Mouse (Mus musculus): ENCODE results near the gene Dqx1.

Gene Dqx1

DNA sequence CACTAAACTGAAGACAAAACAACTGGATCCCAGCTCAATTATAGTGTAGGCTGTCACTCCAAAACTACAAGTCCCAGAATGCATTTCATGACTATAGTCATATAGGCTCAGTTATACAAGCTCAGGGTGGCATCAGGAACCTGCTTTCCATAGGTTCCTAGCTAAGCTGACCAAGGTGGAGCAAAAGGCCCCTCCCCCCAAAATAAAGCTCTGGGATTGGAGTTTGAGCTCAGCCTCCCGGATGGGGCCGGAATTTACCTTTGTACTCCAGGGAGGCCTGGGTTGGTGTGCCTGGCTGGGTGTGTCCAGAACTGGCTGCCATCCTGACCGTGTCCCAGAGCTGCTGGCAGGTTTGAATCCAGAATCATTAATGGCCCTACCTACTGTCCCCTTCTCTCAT lies at the start of gene Dqx1:
Gene Dqx1, plus strand, starts transcription at position 55 of the 400 bp plus-strand sequence.
- in situ Hi-C loops (cut with MboI, MseI): loop anchor here in 1 of 2 experiments (10.0 kb wide), 1 partner anchor 53 kb away; no protein-coding TSS in a partner anchor

DNA sequence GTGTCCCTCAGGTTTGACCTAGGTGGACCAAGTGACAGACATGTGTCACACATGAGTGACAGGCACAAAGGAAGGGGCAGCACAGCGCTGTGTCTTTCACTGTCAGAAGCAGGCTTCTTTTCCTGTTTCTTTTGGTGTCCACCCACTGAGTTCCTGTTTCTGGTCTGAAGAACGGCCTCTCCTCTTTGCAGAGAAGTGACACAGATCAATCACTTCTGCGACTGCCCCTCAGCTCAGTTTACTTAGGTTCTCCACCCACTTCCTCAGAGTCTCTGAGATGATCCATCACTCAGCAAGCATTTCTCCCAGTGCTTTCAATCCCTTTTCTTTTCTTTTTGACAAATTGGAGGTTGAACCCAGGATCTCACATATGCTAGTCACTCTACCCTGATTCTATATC lies 49.0 kb upstream of the Dqx1 start:
- in situ Hi-C loops (cut with MboI, MseI): loop anchor here in 1 of 2 experiments (5.0 to 10.0 kb wide), 2 partner anchors 46 to 154 kb away; partner anchors contain the start of genes Aup1, Dqx1 and Htra2

DNA sequence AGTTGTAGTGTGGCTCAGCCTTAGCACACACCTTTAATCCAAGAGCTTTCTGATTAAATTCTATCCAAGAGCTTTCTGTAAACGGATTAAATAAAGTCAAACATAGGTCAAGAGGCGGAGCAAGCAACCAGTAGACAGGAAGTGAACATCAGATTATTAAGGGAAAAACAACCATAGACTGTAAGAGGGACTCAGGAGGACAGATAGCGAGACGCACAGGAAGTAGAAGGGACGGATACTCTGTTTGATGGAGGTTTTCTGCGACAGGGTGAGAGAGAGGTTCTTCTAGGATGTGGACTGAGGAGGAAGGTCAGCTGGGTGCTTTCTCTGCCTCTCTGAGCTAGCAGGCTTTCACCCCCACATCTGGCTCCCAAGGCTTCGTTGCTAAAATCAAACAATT lies 47.6 kb upstream of the Dqx1 start:
- in situ Hi-C loops (cut with MboI, MseI): no loop called here

DNA sequence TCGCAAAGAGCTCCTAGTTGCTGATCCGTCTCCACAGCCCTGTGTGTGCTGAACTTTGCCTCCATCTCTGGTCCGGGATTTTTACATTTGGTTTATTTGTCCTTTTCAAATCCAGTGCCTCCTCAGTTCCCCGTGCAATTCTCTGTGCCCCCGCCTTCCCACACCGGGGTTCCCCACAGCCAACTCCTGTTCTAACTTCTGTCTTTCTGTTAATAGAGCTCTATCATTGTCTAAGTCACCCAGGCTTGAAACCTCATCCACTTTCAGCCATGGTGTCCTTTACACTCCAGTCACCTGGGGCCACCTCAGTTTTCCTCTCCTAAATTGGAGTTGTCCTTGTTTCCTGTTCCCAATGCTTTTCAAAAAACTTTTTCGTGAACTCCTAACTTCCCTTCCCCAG lies 46.4 kb upstream of the Dqx1 start:
- in situ Hi-C loops (cut with MboI, MseI): no loop called here

DNA sequence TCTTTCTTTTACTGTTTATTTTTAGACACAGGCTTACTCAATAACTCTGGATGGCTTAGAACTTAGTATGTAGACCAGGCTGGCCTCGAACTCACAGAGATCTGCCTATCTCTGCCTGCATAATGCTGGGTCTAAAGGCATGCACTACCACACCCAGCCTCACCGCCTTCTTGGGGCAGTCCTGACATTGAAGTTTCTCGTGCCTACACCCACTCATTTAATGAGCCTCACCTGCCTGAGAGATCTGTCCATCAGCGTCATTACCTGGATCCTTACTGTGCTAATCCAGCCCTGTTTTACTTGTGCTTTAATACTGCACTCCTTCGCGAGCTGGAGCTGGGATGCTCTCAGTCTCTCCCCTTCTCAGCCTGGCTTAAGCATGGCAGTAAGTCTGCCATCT lies 45.9 kb upstream of the Dqx1 start:
- in situ Hi-C loops (cut with MboI, MseI): no loop called here

DNA sequence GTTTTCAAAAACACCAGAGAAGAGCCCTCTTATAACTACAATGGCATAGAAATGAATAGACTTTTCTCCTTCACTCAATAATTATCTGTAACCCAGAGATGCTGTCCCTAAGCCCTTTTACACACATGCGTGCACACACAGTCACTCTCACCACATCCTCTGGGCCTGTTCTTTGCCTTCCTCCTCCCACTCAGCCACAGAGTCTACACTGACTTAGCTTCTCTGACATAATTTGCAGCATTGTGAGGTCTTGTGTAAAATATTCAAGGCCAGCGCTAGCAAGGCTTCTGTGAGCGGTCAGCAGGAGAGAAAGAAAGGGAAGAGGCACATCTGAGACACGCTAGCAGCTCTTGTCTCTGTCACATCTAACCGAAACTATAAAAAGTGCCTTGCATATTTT lies 44.2 kb upstream of the Dqx1 start:
- in situ Hi-C loops (cut with MboI, MseI): no loop called here

DNA sequence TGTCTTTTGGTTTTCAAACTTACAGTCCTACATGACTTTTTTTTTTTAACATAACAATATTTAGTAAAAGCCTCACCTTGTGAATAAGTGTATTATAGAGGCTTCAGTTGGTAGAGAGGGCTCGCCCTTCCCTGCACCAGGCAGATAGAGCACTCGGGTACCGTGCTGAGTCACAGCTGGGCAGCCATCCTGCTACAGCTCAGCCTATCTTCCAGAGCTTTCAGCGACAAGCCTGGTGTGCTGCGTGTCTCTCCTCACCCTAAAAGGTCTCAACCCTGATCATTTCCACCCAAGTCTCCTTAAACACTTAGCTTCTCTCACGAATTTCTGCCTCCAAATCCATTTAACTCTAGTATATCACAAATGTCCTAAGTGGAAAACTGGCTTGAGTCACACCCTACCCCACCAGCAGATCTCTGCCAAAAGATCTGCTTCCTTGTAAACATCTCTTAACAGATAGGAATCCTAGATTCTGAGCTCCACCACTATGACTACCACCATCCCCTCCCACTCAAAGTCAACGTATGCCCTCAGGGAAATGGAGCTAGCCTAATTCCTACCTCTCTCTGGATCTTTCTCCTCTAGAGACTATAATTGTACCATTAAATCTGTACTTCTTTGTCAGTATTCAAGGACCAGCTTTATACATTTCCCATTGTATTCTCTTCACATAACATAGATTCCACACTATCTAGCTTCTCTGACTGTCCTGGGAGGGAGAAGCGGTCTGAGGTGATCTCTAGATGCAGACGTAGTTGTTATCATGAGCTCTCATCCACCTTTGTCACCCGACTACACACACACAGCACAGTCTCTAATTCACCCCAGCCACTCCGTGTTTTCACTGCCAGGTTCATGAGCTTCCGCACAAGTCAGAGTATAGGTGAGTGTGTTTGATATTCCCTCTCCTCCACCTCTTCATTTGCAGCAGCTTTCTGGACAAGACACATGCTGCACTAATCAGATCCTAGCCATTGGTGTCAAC lies 42.9 kb upstream of the Dqx1 start:
- in situ Hi-C loops (cut with MboI, MseI): no loop called here

DNA sequence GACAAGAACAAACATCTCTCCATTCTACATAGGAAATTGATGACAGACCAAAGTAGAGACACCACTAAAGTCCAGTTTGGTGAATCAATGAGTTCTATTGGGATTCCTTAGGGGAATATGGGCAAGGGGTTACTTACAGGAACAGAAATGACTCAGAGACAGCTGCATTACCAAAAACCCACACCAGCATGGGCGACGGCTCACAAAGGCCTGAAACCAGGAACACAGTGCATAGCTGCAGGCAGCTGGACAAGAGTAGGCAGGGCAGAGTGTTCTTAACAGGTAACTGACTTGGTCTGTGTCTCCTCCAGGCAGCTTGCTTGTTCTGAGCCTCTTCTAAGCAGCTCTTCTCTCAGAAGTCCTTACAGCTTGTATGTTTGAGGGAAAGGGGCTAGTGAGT lies 41.9 kb upstream of the Dqx1 start:
- in situ Hi-C loops (cut with MboI, MseI): no loop called here

DNA sequence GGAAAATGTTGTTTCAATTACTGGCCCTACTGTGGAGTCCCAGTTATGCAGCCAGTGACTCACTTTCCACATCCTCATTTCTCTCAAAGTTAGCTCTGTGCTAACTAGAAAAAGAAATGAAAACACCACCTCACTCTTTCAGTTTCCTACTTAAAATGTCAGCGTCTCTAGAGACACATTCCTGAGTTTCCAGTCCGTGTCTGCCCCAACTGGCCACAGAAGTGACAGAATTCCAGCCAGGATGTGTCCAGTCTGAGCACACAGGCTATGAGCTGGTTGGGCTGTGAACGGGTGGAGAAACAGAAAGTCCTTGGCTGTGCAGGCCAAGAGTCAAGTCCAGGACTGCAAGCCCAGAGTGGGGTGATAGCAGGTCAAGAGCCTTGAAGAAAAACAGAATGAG lies 40.5 kb upstream of the Dqx1 start:
- in situ Hi-C loops (cut with MboI, MseI): no loop called here

DNA sequence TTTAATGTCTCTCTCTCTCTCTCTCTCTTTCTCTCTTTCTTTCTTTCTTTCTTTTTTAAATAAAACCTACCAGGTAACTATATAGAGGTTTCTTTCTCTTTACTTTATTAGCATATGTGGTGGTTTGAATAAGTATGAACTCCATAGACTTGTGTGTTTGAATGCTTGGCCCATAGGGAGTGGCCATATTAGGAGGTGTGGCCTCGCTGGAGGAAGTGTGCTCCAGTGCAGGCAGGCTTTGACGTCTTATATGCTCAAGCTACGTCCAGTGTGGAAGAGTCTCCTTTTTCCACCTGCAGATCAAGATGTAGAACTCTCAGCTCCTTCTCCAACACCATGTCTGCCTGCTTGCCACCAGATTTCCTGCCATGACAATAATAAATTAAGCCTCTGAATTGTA lies 38.6 kb upstream of the Dqx1 start:
- in situ Hi-C loops (cut with MboI, MseI): no loop called here

DNA sequence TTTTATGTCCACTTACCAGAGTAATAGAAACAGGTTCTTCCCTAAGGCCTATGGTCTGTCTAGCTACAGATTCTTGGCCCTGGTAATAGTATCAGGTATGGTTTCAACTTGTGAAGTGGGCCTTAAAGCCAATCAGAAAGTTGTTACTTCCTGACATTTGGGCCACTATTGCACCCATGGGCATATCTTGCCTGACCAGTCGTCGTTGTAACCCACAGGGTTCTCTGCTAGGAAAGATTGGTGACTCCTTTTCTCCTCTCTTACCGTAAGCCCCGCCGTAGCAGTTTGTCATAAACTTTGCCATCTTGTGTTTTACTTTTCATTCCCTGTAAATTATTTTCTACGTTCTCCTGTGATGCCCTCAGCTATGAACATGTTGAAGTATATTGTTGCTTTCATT lies 37.5 kb upstream of the Dqx1 start:
- in situ Hi-C loops (cut with MboI, MseI): no loop called here

DNA sequence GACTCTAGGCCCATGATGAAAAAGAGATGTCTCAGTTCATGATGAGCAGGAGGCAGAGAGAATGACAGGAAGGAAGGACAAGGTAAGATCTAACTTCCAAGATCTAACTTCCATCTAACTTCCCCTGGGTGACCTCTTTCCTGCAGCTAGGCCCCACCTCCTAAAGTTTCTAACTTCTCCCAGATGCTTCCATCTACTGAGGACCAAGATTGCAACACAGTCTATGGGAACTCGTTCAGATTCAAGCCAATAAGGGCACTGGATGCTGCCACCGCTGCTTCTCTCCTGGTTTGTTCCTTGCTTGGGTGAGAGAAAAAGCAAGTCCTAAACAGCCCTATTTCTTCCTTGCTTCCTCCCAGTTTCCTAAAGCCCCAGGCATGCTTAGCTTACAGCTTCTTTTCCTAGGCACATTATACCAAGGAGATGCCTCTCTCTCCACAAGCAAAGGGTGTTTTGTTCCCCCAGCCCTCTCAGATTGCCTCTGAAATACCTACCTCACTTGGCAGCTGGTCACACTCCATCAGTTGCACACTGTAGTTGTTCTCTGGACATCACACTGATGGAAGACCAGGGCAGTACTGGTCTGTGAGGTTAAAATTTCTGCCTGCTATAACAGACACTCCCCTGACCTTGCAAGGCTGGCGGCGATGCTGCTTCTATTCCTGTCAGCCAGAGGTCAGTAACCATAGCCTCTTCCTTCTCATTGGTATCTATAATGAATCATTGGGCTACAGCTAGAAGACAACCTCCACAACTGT lies 36.6 kb upstream of the Dqx1 start:
- in situ Hi-C loops (cut with MboI, MseI): no loop called here

DNA sequence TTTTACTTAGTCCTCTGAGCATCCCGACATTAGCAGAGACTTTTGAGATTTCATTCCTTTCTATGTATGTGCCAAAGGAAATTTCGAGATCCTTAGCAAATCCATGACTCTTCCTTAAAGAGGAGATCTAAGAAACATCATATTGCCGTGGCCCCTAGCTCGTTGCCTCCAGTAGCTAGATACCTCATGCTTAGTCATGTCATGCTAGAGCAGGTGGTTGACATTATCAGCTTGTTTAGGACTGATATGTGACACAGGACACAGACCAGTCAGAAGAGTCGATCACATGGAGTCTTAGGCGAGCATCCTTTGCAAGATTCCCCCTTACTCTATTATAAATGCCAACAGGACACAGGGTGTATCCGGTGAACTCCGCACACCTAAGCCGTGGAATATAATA lies 34.6 kb upstream of the Dqx1 start:
- in situ Hi-C loops (cut with MboI, MseI): no loop called here

DNA sequence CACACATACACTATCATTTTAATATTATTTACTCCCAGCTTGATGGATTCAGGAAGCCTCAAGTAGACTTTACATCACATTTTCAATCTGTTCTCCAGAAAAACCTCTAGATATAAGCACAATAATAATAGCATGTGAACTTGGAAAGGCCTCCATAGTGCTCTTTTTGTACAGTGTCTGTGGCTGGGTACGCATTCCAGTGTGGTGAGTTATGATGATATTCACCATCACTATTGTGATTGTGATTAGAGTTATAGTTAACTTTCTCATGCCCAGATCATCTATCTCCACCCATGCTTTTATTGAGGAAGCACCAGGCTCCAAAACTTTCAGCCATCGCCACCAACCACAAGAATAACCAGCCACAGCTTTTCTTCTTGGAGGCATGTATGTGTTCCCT lies 33.9 kb upstream of the Dqx1 start:
- in situ Hi-C loops (cut with MboI, MseI): no loop called here

DNA sequence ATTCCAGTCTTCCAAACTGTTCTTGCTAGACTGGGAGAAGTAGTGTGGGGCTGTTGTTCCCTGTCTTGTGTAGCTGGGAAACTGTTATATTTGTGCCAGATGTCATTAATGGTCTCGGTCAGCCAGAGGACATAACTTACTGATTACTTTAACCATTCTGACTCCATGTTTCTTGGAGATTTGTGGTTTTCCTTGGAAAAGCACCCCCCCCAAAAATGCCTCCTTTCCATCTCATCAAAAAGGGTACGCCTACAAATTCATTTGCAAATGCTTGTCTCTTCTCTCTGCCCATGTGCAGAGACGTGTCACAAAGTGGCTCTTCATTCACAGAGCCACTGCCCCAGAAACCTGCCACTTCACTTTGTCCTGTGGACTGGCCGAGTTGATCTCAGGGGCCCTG lies 33.2 kb upstream of the Dqx1 start:
- in situ Hi-C loops (cut with MboI, MseI): no loop called here

DNA sequence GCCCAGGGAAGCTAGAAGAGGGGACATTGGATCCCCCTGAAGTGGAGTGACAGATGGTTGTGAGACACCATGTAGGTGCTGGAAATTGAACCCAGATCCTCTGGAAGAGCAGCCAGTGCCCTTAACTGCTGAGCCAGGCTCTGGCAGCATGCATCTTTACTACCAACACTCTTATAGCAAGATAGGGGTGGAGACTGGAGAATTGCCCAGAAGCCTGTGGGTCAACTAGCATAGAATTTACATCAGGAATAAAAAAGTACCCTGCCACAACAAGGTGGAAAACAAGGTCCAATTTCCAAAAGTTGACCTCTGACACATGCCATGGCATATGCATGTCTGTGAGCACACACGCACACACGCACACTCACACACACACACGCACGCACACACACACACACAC lies 32.4 kb upstream of the Dqx1 start:
- in situ Hi-C loops (cut with MboI, MseI): no loop called here

DNA sequence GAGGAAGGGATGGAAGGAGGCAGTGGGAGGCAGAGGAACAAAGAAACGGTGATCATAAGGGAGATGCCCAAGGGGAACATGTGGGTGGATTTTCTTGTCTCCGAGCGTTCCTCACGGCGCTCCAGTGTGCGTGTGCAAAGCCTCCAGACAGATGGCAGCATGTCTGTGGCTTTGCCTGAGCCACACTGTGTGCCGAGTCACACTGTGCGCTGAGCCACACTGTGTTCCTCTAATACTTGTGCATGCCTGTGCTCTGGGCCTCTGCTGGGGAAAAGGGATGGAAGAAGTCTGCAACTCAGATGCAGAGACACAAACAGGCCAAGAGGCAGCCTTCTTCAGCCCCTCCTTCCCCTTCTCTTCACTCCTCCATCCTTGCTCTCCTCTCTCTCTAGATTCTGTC lies 30.4 kb upstream of the Dqx1 start:
- in situ Hi-C loops (cut with MboI, MseI): no loop called here

DNA sequence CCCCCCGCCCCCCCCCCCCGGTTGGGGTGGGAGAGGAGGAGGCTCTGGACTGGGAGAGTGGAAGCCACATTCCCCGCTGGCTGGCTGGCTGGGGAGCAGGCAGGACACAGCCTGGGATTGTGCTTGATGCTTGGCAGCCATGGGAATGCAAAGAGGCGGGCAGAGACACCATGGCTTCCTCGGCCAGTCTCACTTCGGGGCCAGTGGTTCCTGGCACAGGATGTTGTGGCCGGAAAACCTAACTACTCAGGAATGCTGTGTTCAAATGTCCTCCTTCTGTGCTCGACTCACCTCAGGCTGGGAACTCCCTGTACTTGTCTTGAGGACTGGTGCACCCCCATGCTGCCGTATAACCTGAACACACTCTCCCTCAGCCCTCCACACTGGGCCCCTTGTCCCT lies 29.9 kb upstream of the Dqx1 start:
- in situ Hi-C loops (cut with MboI, MseI): no loop called here

DNA sequence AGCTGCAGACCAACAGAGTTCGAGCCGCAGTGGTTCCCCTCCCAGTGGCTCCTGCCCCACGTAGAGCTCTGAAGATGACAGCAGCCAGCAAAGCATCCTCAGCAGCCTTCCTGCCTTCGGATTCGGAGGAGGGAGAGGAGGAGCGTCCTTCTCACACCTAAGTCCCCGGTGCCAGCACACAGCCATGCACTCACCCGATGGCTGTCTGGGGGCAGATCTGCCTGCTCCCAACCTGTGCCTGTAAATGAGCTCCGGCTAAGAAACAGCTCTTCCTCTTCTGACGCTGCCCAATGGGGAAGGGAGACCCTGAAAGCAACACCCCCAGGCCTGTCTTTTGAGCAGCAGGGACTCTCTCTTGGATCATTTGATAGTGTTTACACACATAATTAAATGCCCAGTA lies 27.9 kb upstream of the Dqx1 start:
- in situ Hi-C loops (cut with MboI, MseI): no loop called here

DNA sequence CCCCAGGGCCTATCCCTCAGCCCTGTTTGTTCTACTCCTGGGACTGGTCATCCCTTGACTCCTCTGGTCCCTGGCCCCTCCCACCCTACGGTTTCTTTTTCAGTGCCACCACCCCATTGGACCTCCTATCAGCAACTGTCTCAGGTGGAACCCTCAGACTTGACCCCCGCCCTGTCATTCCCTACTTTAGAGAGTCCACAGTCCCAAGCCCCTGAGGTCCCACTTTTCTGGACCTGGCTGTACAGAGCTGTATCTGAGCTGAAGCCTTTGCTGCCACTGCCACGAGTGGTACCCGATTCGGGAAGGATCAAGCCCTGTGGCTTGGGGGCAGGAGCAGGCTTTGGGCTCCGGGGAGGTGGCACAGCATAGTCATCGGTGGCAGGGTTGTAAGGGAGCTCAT lies 26.5 kb upstream of the Dqx1 start:
- in situ Hi-C loops (cut with MboI, MseI): no loop called here

DNA sequence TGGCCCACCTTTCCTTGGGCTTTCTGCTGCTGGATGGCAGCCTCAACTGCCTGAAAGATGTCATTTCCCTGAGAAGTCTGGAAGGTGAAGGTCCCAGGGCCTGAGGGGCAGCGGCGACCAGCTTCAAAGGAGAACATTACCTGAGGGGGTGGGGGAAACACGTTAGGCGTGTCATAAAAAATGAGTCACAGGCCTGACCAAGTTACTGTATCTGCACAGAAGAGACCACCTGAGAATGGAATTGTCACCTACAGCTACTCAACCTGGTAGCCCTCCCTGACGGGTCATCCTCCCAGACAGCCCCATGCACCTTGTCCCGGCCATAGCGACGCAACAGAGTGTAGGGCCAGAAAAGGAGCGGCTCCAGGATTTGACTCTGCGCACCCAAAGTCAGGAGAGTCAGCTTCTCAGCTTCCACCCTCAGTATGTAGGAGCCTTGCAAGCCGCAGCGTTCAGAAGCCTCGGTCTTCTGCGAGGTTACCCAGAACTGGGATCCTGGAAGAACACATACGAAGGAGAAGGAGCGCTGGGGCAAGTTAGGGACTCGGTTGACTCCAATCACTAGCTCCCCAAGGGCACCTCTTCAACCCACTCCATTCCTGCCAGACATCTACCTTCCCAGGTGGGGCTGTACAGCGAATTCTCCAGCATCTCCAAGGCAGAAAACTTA lies 25.6 kb upstream of the Dqx1 start:
- in situ Hi-C loops (cut with MboI, MseI): no loop called here

DNA sequence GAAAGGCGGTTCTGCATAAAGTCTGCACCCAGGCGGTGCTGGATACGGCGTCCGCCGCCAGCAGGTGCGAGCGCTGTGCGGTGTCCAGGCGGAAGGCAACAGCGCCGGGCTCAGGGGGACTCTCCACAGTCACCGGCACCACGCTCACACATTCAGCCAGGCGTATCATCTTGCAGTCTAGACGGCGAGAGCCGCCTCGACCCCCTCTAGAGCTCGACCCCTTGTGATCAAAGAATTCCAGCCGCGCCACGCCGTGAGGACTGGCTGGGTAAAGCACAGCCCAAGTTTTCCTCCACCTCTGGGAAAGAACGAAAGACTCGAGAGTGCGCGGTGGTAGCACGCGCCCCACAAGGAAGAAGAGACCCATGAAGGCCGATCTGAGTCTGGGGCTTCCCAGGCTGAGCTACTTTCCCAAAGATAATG lies 24.9 kb upstream of the Dqx1 start:
- in situ Hi-C loops (cut with MboI, MseI): no loop called here
